Mouse (Mus musculus): ENCODE measurements around the gene Tom1.
A peak's percentile ranks its signal among the peaks of the same experiment; 100 is the strongest.

Tom1 gene

GRCm38 (mm10) chr8:75093399-75094156, 60.1 kb downstream of the Tom1 start, which contains the start of gene Hmox1:
TSS of gene Hmox1 (plus strand) at chr8:75093621.
- peak; percentile 78 for DNase-seq

GRCm38 (mm10) chr8:75102956-75103355, 69.5 kb downstream of the Tom1 start:
- DNase-seq: no peak

GRCm38 (mm10) chr8:75103376-75103878, 69.9 kb downstream of the Tom1 start:
- no peak for DNase-seq

- DNase-seq: peak; percentile 88
These were observed 75.2 kb downstream of the Tom1 start for GRCm38 (mm10) chr8:75108527-75109235.

GRCm38 (mm10) chr8:75109236-75109967, 75.9 kb downstream of the Tom1 start, which contains the start of gene Mcm5:
TSS of gene Mcm5 (plus strand) at chr8:75109569.
- peak; percentile 99 for DNase-seq

- DNase-seq: peak; percentile 6
These were observed 76.6 kb downstream of the Tom1 start for GRCm38 (mm10) chr8:75110093-75110492.

- no peak for DNase-seq
These were observed 85.0 kb downstream of the Tom1 start for GRCm38 (mm10) chr8:75118505-75118904.

GRCm38 (mm10) chr8:75119287-75119686, 85.8 kb downstream of the Tom1 start:
- no peak for DNase-seq

Measured in thymus, postnatal 25 days (tissue).